Mouse (Mus musculus) liver, embryonic 14.5 days (tissue): Measurements from ENCODE around the gene Cadm2.

Source experiments
- CTCF ChIP-seq: IDR thresholded peaks from 2 replicates; pipeline ENCODE4 v1.5.1; 2016; ENCODE audit warnings: antibody characterized with exemption, low read depth, control low read depth
- EP300 ChIP-seq: IDR thresholded peaks from 2 replicates; pipeline ENCODE4 v1.6.1; 2016; ENCODE audit warnings: antibody characterized with exemption, low read depth

GRCm38 (mm10) chr16:67089747-67090146 is 531.0 kb downstream of the Cadm2 start:
- no peak for TF ChIP-seq EP300
- TF ChIP-seq CTCF: no peak
